Mouse (Mus musculus) limb, embryonic 14.5 days (tissue): ENCODE data around the gene Adamts16. TPM values are rescaled to one million over a fixed set of nuclear protein-coding genes. Genes with fewer than 3 reads are reported as not detected.

Source experiments
- ATAC-seq: fragments of 200-750 bp; cut with Nextera tagmentation; 2 replicates; pipeline ENCODE4 v1.8.0; 2017; ENCODE audit warnings: low read depth, moderate number of reproducible peaks, moderate TSS enrichment; ENCODE audit not compliant: low FRiP score
- DNase-seq: peaks from one replicate; pipeline ENCODE4 v3.0.0-alpha.2; 2015; ENCODE audit warnings: low spot score
- H3K27ac ChIP-seq: fragments of 300-500 bp; sonication (generic); replicated peaks from 2 replicates; pipeline ENCODE4 v1.5.1; 2014; ENCODE audit warnings: low read depth, mild to moderate bottlenecking, low read length, moderate library complexity, mixed read lengths
- H3K27me3 ChIP-seq: fragments of 300-500 bp; sonication (generic); 2 replicates; pipeline ENCODE4 v1.6.1; 2014; ENCODE audit warnings: low read length, mixed read lengths; ENCODE audit not compliant: control insufficient read depth, insufficient read depth
- H3K36me3 ChIP-seq: fragments of 300-500 bp; sonication (generic); 2 replicates; pipeline ENCODE4 v1.6.1; 2014; ENCODE audit warnings: mild to moderate bottlenecking, low read length, moderate library complexity, mixed read lengths; ENCODE audit not compliant: control insufficient read depth, insufficient read depth
- H3K4me1 ChIP-seq: fragments of 300-500 bp; sonication (generic); 2 replicates; pipeline ENCODE4 v1.6.1; 2014; ENCODE audit warnings: antibody characterized with exemption, low read length, mixed read lengths; ENCODE audit not compliant: control insufficient read depth, insufficient read depth
- H3K4me2 ChIP-seq: fragments of 300-500 bp; sonication (generic); replicated peaks from 2 replicates; pipeline ENCODE4 v1.6.1; 2014; ENCODE audit warnings: low read depth, mild to moderate bottlenecking, low read length, moderate library complexity; ENCODE audit not compliant: severe bottlenecking
- H3K4me3 ChIP-seq: fragments of 300-500 bp; sonication (generic); replicated peaks from 2 replicates; pipeline ENCODE4 v1.5.1; 2014; ENCODE audit warnings: low read length
- H3K9ac ChIP-seq: fragments of 300-500 bp; sonication (generic); 2 replicates; pipeline ENCODE4 v1.6.1; 2014; ENCODE audit warnings: mild to moderate bottlenecking, low read depth, low read length, moderate library complexity; ENCODE audit not compliant: severe bottlenecking
- H3K9me3 ChIP-seq: fragments of 300-500 bp; sonication (generic); 2 replicates; pipeline ENCODE4 v1.6.1; 2016; ENCODE audit warnings: low read length; ENCODE audit not compliant: control insufficient read depth
- POLR2A ChIP-seq: fragments of 200-500 bp; IDR thresholded peaks from 2 replicates; pipeline ENCODE4 v1.8.0; 2012; ENCODE audit warnings: inconsistent platforms, mild to moderate bottlenecking, moderate library complexity, borderline replicate concordance; ENCODE audit not compliant: insufficient read depth, insufficient read length; ENCODE audit errors: extremely low read depth
- WGBS: fragments of 180-500 bp; shearing (Covaris S2); extraction: QIAGEN DNeasy Blood & Tissue Kit; methylation state at CpG from one replicate; pipeline ENCODE4 v1.1.7; 2014; 5-methylcytosine and 5-hydroxymethylcytosine counted together
- polyA plus RNA-seq, 2 experiments: library from polyadenylated mRNA; depleted of rRNA in 1 of 2; stranded (reverse) in 1 of 2; unstranded in 1 of 2; fragments of >200 nt; fragmentation: Nextera tagmentation in 1 of 2; extraction: Ambion mirVana in 1 of 2; gene quantifications; 2 replicates each; pipeline versions ENCODE4 v1.2.1 to v1.2.3; 2012 to 2014

Adamts16 gene
- polyA plus RNA-seq, 2 experiments: 1.8 to 4.7 TPM

GRCm38 (mm10) chr13:70689452-70689960, 152.1 kb downstream of the Adamts16 start:
- no peaks in the 10 kb centered on the region for H3K36me3 ChIP-seq
- DNase-seq (no peak), ATAC-seq (no peak)
- H3K9me3 ChIP-seq: no peaks in the 10 kb centered on the region
- no peak overlapping the region for H3K4me2 ChIP-seq
- 34% methylated on average over 2 of the region's 2 CpGs for WGBS
- no peaks in the 10 kb centered on the region for H3K27me3 ChIP-seq
- H3K9ac ChIP-seq: no peak overlapping the region
- H3K27ac ChIP-seq: no peak overlapping the region
- no peak overlapping the region for H3K4me3 ChIP-seq
- no peak for TF ChIP-seq POLR2A
- no peaks in the 10 kb centered on the region for H3K4me1 ChIP-seq

DNA sequence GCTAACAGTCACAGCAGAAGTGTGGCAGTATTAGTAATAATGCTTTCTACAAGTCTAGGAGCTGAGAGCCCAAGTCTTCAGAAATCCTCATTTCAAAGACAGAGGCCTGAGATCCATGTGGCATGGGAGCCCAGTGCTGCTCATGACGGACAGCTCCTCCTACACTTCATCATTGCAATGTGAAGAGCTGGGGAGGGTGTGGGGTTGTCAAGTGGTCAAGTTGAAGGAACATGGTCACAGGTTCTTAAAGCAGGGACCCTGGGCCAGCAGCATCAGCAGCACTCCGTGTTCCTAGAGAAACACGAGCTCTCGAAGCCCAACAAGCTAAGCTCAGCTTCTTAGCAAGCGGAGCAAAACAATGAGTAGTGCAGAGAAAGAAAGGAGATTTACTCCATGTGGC, 155.8 kb downstream of the Adamts16 start:
- no peaks in the 10 kb centered on the region for H3K9me3 ChIP-seq
- DNase-seq (no peak), ATAC-seq (no peak)
- H3K36me3 ChIP-seq: no peaks in the 10 kb centered on the region
- H3K9ac ChIP-seq: no peak overlapping the region
- no peak overlapping the region for H3K27ac ChIP-seq
- no peaks in the 10 kb centered on the region for H3K4me1 ChIP-seq
- H3K4me3 ChIP-seq: no peak overlapping the region
- no peak for TF ChIP-seq POLR2A
- no peak overlapping the region for H3K4me2 ChIP-seq
- 76% methylated on average over 5 of the region's 5 CpGs for WGBS
- no peaks in the 10 kb centered on the region for H3K27me3 ChIP-seq

GRCm38 (mm10) chr13:70684976-70685609, 156.5 kb downstream of the Adamts16 start:
- Histone ChIP-seq H3K27me3 (no peaks in the 10 kb centered on the region), H3K9ac (no peak overlapping the region), H3K27ac (no peak overlapping the region), H3K36me3 (no peaks in the 10 kb centered on the region), H3K4me1 (no peaks in the 10 kb centered on the region), H3K4me3 (no peak overlapping the region), H3K4me2 (no peak overlapping the region), H3K9me3 (no peaks in the 10 kb centered on the region)
- TF ChIP-seq POLR2A: no peak
- peak; percentile 86 for ATAC-seq
- WGBS: 69% methylated on average over 7 of the region's 7 CpGs
- DNase-seq: peak; percentile 18

GRCm38 (mm10) chr13:70681411-70682183, 160.0 kb downstream of the Adamts16 start:
- DNase-seq: peak; percentile 19

DNA sequence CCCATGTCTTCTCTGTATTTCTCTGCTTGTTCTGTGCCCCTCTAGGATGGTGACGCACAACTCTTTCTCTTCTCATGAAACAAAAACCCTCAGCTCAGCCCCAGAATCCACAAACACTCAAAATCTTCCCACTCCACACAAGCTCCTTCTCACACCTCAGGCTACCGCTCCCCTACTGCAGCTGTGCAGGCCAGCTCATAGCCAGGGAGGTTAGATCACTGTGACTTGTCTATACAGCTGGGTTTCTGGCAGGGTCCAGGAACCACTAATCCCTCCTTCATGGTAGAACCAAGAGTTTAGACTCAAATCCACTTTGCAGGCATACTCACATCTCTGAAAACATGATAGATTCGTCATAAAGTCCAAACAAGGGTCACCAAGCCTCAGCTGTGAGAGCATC, 161.3 kb downstream of the Adamts16 start:
- no peaks in the 10 kb centered on the region for H3K27me3 ChIP-seq
- TF ChIP-seq POLR2A: no peak

More at GRCm38 (mm10) chr13:70681411-70682183, 160.0 kb downstream of the Adamts16 start:
- Histone ChIP-seq H3K4me1 (no peaks in the 10 kb centered on the region), H3K27ac (no peak overlapping the region), H3K9me3 (no peaks in the 10 kb centered on the region), H3K4me2 (no peak overlapping the region), H3K36me3 (no peaks in the 10 kb centered on the region), H3K9ac (no peak overlapping the region), H3K4me3 (no peak overlapping the region), H3K27me3 (no peaks in the 10 kb centered on the region)
- no peak for TF ChIP-seq POLR2A
- WGBS: 77% methylated on average over 7 of the region's 7 CpGs
- ATAC-seq: no peak

More for the DNA sequence above, 161.3 kb downstream of the Adamts16 start:
- H3K9me3 ChIP-seq: no peaks in the 10 kb centered on the region
- H3K4me1 ChIP-seq: no peaks in the 10 kb centered on the region
- no peak for DNase-seq
- H3K4me3 ChIP-seq: no peak overlapping the region
- H3K4me2 ChIP-seq: no peak overlapping the region
- no peak for ATAC-seq
- no peak overlapping the region for H3K27ac ChIP-seq
- WGBS: 87% methylated on average over 3 of the region's 3 CpGs
- H3K36me3 ChIP-seq: no peaks in the 10 kb centered on the region
- H3K9ac ChIP-seq: no peak overlapping the region

Other genes with a start within 250 kb of the Adamts16 start
- gene Ice1, start 204.2 kb downstream of the Adamts16 start, polyA plus RNA-seq (2012; rRNA removed): 60.9 and 64.4 TPM in 2 replicates
- gene Ice1, start 204.2 kb downstream of the Adamts16 start, polyA plus RNA-seq (2014; fragmentation: Nextera tagmentation; extraction: Ambion mirVana): 39.3 and 40.7 TPM in 2 replicates